In the genomic region with DNA sequence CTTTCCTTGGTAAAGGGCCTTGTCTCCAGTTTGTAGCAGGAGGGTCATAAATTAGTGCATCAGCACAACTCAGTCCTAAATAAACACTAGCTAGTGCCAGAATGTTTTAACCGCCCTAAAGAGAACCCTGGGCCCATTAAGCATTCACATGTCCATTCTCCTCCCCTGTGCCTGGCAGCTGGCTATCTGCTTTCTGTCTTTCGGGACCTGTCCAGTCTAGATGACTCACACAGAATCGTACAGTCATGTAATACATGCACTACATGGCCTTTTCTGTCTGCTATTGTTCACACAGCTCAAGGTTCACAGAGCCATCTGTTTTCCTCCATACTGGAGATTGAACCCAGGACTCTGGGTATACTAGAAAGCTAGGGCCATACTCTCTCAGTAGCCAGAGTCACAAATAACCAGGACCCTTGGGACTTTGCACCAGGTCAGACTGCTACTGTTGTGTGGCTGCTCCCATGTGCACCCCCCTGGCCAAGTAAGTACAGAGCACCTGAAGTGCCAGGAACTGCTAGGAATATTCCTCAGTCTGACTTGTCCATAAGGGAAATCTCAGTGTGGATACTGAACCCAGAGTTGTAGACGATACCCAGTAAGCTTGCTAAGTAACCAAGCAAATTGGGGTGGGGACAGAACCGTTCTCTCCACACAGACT, we compare ENCODE assay signal across 11 mouse cellular contexts. TPM values are rescaled to one million over a fixed set of nuclear protein-coding genes. Genes with fewer than 3 reads are reported as not detected.
DNase-seq lines count a peak whose midpoint lies in the region; ATAC-seq and TF ChIP-seq lines count a peak whose summit lies in the region.
"Had no signal": no experiment of that assay in that cellular context is flagged by ENCODE, and none has a peak within 500 bp of the region (broad histone marks: within the 10 kb centered on the region; RNA-seq: fewer than 3 reads in every experiment).

No protein-coding gene starts in this region.

- TF ChIP-seq POLR2A in bone marrow, adult 2 months (IDR thresholded peaks at IDR 0.05; ENCODE audit: borderline replicate concordance, control insufficient read depth, low read depth, low read length), result no peak

- 0 out of 2 replicates have a peak, but pooled peaks have one; percentile 4 for TF ChIP-seq CTCF in bone marrow, adult 2 months (IDR thresholded peaks at IDR 0.05; ENCODE audit: control insufficient read depth, insufficient read depth, low read length)
- TF ChIP-seq CTCF in midbrain, postnatal 0 days (IDR thresholded peaks at IDR 0.05), result no peak

- WGBS in forebrain, embryonic 13.5 days, result 74% methylated on average over 5 of the region's 5 CpGs
- 76% methylated on average over 5 of the region's 5 CpGs for WGBS in forebrain, embryonic 12.5 days
- 70% methylated on average over 5 of the region's 5 CpGs for WGBS in limb, embryonic 11.5 days
- WGBS in limb, embryonic 10.5 days, result 69% methylated on average over 5 of the region's 5 CpGs
- 78% methylated on average over 5 of the region's 5 CpGs for WGBS in bone marrow, adult 2 months
- WGBS in midbrain, postnatal 0 days, result 75% methylated on average over 5 of the region's 5 CpGs

- H3K4me2 ChIP-seq in forebrain, embryonic 13.5 days, result no peak overlapping the region
- no peak overlapping the region for H3K4me2 ChIP-seq in forebrain, embryonic 12.5 days
- no peak overlapping the region for H3K4me2 ChIP-seq in limb, embryonic 11.5 days (ENCODE audit: low read depth, severe bottlenecking)
- no peak overlapping the region for H3K4me2 ChIP-seq in midbrain, postnatal 0 days (ENCODE audit: low read depth, low read length, poor library complexity, severe bottlenecking)
- H3K4me2 ChIP-seq: stomach, embryonic 15.5 days had no signal

- no peak overlapping the region for H3K27ac ChIP-seq in forebrain, embryonic 13.5 days
- H3K27ac ChIP-seq in forebrain, embryonic 12.5 days, result no peak overlapping the region
- H3K27ac ChIP-seq in limb, embryonic 11.5 days (replicated peaks; ENCODE audit: low read depth, low read length), result no peak overlapping the region
- H3K27ac ChIP-seq in limb, embryonic 10.5 days, result no peak overlapping the region
- H3K27ac ChIP-seq in bone marrow, adult 2 months (ENCODE audit: control insufficient read depth, insufficient read depth, low read depth, low read length, poor library complexity), result no peak overlapping the region
- H3K27ac ChIP-seq in midbrain, postnatal 0 days (ENCODE audit: low read depth, low read length), result no peak overlapping the region
- H3K27ac ChIP-seq: stomach, embryonic 15.5 days had no signal

- H3K9me3 ChIP-seq in forebrain, embryonic 13.5 days (replicated peaks), result no peaks in the 10 kb centered on the region
- no peaks in the 10 kb centered on the region for H3K9me3 ChIP-seq in forebrain, embryonic 12.5 days
- no peaks in the 10 kb centered on the region for H3K9me3 ChIP-seq in limb, embryonic 11.5 days (ENCODE audit: control insufficient read depth, low read length)
- H3K9me3 ChIP-seq in limb, embryonic 10.5 days (replicated peaks), result no peaks in the 10 kb centered on the region
- H3K9me3 ChIP-seq in midbrain, postnatal 0 days (ENCODE audit: low read length), result no peaks in the 10 kb centered on the region
- H3K9me3 ChIP-seq: G1E; megakaryocyte, embryonic 14.5 days; stomach, embryonic 15.5 days had no signal

- H3K4me1 ChIP-seq in forebrain, embryonic 13.5 days, result peaks cover 7% of the 10 kb centered on the region
- H3K4me1 ChIP-seq in forebrain, embryonic 12.5 days, result peaks cover 13% of the 10 kb centered on the region
- H3K4me1 ChIP-seq in limb, embryonic 11.5 days (ENCODE audit: control insufficient read depth, insufficient read depth, low read length), result no peaks in the 10 kb centered on the region
- no peaks in the 10 kb centered on the region for H3K4me1 ChIP-seq in limb, embryonic 10.5 days
- H3K4me1 ChIP-seq in bone marrow, adult 2 months (ENCODE audit: control insufficient read depth, insufficient read depth, low read length), result no peaks in the 10 kb centered on the region
- H3K4me1 ChIP-seq in midbrain, postnatal 0 days (ENCODE audit: insufficient read depth, low read length), result no peaks in the 10 kb centered on the region
- H3K4me1 ChIP-seq: stomach, embryonic 15.5 days had no signal

- H3K36me3 ChIP-seq in forebrain, embryonic 13.5 days (ENCODE audit: poor library complexity, severe bottlenecking), result peaks cover 31% of the 10 kb centered on the region
- peaks cover 24% of the 10 kb centered on the region for H3K36me3 ChIP-seq in forebrain, embryonic 12.5 days (replicated peaks)
- no peaks in the 10 kb centered on the region; the same call in 1 of the 2 replicates for H3K36me3 ChIP-seq in limb, embryonic 11.5 days (ENCODE audit: control insufficient read depth, insufficient read depth, low read length)
- peaks cover 25% of the 10 kb centered on the region for H3K36me3 ChIP-seq in limb, embryonic 10.5 days
- H3K36me3 ChIP-seq in midbrain, postnatal 0 days (ENCODE audit: insufficient read depth, low read length), result peaks cover 24% of the 10 kb centered on the region

- DNase-seq in limb, embryonic 11.5 days (ENCODE audit: low spot score), result no peak
- no peak for DNase-seq in limb, embryonic 10.5 days (ENCODE audit: low spot score)
- DNase-seq in midbrain, postnatal 0 days (ENCODE audit: low spot score), result no peak
- no peak for DNase-seq in right cerebral cortex, postnatal 25 days
- no peak for DNase-seq in thymus, postnatal 4 days

- ATAC-seq in forebrain, embryonic 13.5 days, result peak; percentile 25; the same call in 1 of the 2 replicates
- ATAC-seq in forebrain, embryonic 12.5 days (ENCODE audit: low FRiP score), result no peak
- ATAC-seq in limb, embryonic 11.5 days (ENCODE audit: insufficient number of reproducible peaks, low FRiP score, low TSS enrichment, low read depth), result 0 out of 2 replicates have a peak, but pooled peaks have one; percentile 3
- ATAC-seq in midbrain, postnatal 0 days (ENCODE audit: low FRiP score), result peak; percentile 15

- H3K9ac ChIP-seq in forebrain, embryonic 13.5 days, result no peak overlapping the region
- H3K9ac ChIP-seq in forebrain, embryonic 12.5 days, result no peak overlapping the region
- no peak overlapping the region for H3K9ac ChIP-seq in limb, embryonic 11.5 days (ENCODE audit: low read length)
- no peak overlapping the region for H3K9ac ChIP-seq in midbrain, postnatal 0 days (replicated peaks; ENCODE audit: low read length, poor library complexity, severe bottlenecking)
- H3K9ac ChIP-seq: stomach, embryonic 15.5 days had no signal

- H3K27me3 ChIP-seq in forebrain, embryonic 13.5 days, result peaks cover 3% of the 10 kb centered on the region; the same call in 1 of the 2 replicates
- no peaks in the 10 kb centered on the region for H3K27me3 ChIP-seq in forebrain, embryonic 12.5 days
- H3K27me3 ChIP-seq in limb, embryonic 11.5 days (ENCODE audit: control insufficient read depth, insufficient read depth, low read length), result no peaks in the 10 kb centered on the region
- H3K27me3 ChIP-seq in limb, embryonic 10.5 days (ENCODE audit: low read depth, poor library complexity, severe bottlenecking), result no peaks in the 10 kb centered on the region
- H3K27me3 ChIP-seq in midbrain, postnatal 0 days (ENCODE audit: insufficient read depth, low read length), result no peaks in the 10 kb centered on the region
- H3K27me3 ChIP-seq: stomach, embryonic 15.5 days had no signal

- no peak overlapping the region for H3K4me3 ChIP-seq in forebrain, embryonic 13.5 days
- H3K4me3 ChIP-seq in forebrain, embryonic 12.5 days (replicated peaks), result no peak overlapping the region
- no peak overlapping the region for H3K4me3 ChIP-seq in limb, embryonic 11.5 days (ENCODE audit: low read depth, low read length)
- H3K4me3 ChIP-seq in limb, embryonic 10.5 days, result no peak overlapping the region
- no peak overlapping the region for H3K4me3 ChIP-seq in bone marrow, adult 2 months (replicated peaks; ENCODE audit: control insufficient read depth, low read depth, low read length)
- no peak overlapping the region for H3K4me3 ChIP-seq in midbrain, postnatal 0 days (ENCODE audit: low read depth, low read length)
- H3K4me3 ChIP-seq: stomach, embryonic 15.5 days had no signal

RNA-seq across cellular contexts. Expression of gene Zbtb49, which starts 23.3 kb away (rescaled TPM):
- 21.2 and 22.7 TPM in 2 replicates for polyA plus RNA-seq in forebrain, embryonic 13.5 days (2015; fragmentation: Nextera tagmentation; extraction: Ambion mirVana)
- polyA plus RNA-seq in forebrain, embryonic 12.5 days (2016; fragmentation: Nextera tagmentation; extraction: Ambion mirVana), result 24.7 and 27.6 TPM in 2 replicates
- 15.3 and 19.1 TPM in 2 replicates for polyA plus RNA-seq in limb, embryonic 11.5 days (2014; fragmentation: Nextera tagmentation; extraction: Ambion mirVana)
- 16.5 and 19.2 TPM in 2 replicates for polyA plus RNA-seq in limb, embryonic 10.5 days (2016; fragmentation: Nextera tagmentation; extraction: Ambion mirVana)
- polyA plus RNA-seq in bone marrow, adult 2 months (2011; ENCODE audit: insufficient read depth, insufficient read length, low replicate concordance, missing spikeins), result 1.7 and 3.5 TPM in 2 replicates
- 22.5 and 34.6 TPM in 2 replicates for total RNA-seq in midbrain, postnatal 0 days (2014; rRNA removed)
- 14.5 and 18.9 TPM in 2 replicates for polyA plus RNA-seq in midbrain, postnatal 0 days (2015; fragmentation: Nextera tagmentation; extraction: Ambion mirVana)

RNA-seq across cellular contexts. Expression of gene Lyar, which starts 23.3 kb away (rescaled TPM):
- polyA plus RNA-seq in forebrain, embryonic 13.5 days (2015; fragmentation: Nextera tagmentation; extraction: Ambion mirVana), result 93.5 and 96.4 TPM in 2 replicates
- polyA plus RNA-seq in forebrain, embryonic 12.5 days (2016; fragmentation: Nextera tagmentation; extraction: Ambion mirVana), result 117 and 128 TPM in 2 replicates
- polyA plus RNA-seq in limb, embryonic 11.5 days (2014; fragmentation: Nextera tagmentation; extraction: Ambion mirVana), result 146 and 152 TPM in 2 replicates
- polyA plus RNA-seq in limb, embryonic 10.5 days (2016; fragmentation: Nextera tagmentation; extraction: Ambion mirVana), result 170 and 208 TPM in 2 replicates
- 24.8 and 33.8 TPM in 2 replicates for polyA plus RNA-seq in bone marrow, adult 2 months (2011; ENCODE audit: insufficient read depth, insufficient read length, low replicate concordance, missing spikeins)
- total RNA-seq in midbrain, postnatal 0 days (2014; rRNA removed), result 5.5 and 15.5 TPM in 2 replicates
- polyA plus RNA-seq in midbrain, postnatal 0 days (2015; fragmentation: Nextera tagmentation; extraction: Ambion mirVana), result 40.8 and 43.4 TPM in 2 replicates

RNA-seq across cellular contexts. Expression of gene Nsg1, which starts 37.2 kb away (rescaled TPM):
- polyA plus RNA-seq in forebrain, embryonic 13.5 days (2015; fragmentation: Nextera tagmentation; extraction: Ambion mirVana), result 636 and 754 TPM in 2 replicates
- 376 and 398 TPM in 2 replicates for polyA plus RNA-seq in forebrain, embryonic 12.5 days (2016; fragmentation: Nextera tagmentation; extraction: Ambion mirVana)
- polyA plus RNA-seq in limb, embryonic 11.5 days (2014; fragmentation: Nextera tagmentation; extraction: Ambion mirVana), result 33.6 and 34.9 TPM in 2 replicates
- polyA plus RNA-seq in limb, embryonic 10.5 days (2016; fragmentation: Nextera tagmentation; extraction: Ambion mirVana), result 77.7 and 110 TPM in 2 replicates
- 1.8 and 6.8 TPM in 2 replicates for polyA plus RNA-seq in bone marrow, adult 2 months (2011; ENCODE audit: insufficient read depth, insufficient read length, low replicate concordance, missing spikeins)
- 1,351 and 1,527 TPM in 2 replicates for total RNA-seq in midbrain, postnatal 0 days (2014; rRNA removed)
- polyA plus RNA-seq in midbrain, postnatal 0 days (2015; fragmentation: Nextera tagmentation; extraction: Ambion mirVana), result 1,877 and 1,998 TPM in 2 replicates
- polyA plus RNA-seq: G1E had no signal
